Mouse (Mus musculus) adrenal gland, adult 2 months (tissue): ENCODE data around the gene Ccdc163. TPM values are rescaled to one million over a fixed set of nuclear protein-coding genes. Genes with fewer than 3 reads are reported as not detected.

ENCODE experiments used
- DNase-seq: peaks from one replicate; pipeline ENCODE4 v3.0.0; 2021
- polyA plus RNA-seq: library from polyadenylated mRNA; depleted of rRNA; stranded (reverse); fragments of >200 nt; gene quantifications from 2 replicates; pipeline ENCODE4 v1.2.3, GENCODE M21; 2012
- total RNA-seq, 2 experiments: library from RNA; stranded (reverse); gene quantifications; 2 replicates each; pipeline ENCODE4 v1.2.3; 2021

Gene Ccdc163
- total and polyA plus RNA-seq, 3 experiments = 19.0 to 20.8 (median 20.3) TPM

DNA sequence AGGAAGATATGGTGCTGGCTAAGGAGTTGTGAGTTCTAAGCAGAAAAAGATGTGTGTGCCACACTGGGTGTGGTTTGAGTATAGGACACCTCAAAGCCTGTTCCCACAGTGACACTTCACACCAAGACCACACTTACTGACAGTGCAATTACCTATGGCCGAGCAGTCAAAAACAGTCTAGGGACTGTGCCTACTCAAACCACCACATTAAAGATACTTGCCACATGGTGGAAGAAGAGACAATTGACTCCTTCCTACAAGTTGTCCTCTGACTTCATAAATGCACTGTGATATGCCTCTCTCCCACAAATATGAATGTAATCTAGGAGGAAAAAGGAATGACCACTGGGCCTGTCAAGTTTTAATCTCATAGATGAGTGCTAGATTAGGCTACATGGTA is 7.3 kb upstream of the Ccdc163 start:
- DNase-seq = no peak

DNA sequence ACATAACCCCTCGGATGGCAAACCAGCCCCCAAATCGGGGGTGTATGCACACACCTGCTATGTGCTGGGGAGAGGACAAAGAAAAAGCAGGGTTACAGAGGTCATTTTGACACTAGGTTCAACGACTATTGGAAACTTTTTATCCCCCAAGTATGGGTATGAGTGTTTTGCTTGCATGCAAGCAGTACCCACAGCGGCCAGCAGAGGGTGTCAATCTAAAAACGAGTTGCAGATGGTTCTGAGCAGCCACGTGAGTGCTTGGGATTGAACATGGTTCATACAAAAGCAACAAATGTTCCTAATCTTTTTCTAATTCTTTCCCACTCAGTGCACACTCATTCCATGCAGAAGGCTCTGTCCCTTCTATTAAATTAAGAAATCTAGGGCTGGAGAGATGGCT is 4.5 kb upstream of the Ccdc163 start:
- DNase-seq = peak; percentile 78

DNA sequence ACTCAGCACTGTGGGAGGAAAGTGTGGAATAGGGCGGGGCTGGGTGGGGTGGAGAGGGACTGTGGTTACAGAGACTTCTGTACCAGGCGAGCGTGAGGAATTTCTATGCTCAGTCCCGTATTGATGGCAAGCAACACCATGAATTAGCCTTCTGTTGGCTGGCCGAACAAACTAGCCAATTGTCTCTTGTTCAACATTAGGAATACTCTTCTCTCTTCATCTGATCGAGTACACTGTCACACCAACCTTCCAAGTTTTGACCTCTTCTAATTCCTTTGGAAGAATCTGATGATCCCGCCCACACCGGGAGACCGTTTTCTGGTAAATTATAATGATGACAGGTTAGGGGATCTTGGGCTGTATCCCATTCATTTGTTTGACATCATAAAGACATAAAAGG is 643 bp upstream of the Ccdc163 start:
- DNase-seq = no peak

DNA sequence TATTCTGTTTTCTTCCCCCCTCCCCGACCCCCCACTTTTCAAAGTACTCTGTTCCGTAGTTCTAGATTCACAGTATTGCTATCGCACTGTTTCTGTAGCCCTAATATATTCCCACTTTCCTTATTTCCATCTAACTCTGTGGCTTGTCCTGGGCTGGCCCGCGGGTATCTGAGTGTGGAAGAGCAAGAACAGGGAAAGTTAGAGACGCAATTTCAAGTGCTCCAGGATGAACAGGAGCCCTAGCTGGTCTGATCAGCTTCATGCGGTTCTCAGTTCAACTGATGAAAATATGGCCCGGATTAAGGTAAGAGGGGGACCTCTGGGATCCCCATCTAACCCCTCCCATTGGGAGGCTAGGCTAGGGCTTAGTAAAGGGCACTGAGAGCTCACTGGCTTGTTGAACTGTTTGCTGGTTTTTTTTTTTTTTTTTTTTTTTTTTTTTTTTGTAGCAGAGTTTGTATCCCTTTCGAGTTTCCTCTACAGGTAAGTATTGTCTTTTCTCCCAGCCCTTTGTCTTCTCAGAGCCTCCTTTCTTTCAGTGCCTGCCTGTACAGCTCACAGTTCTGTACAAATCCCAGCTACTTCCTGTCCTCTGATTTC is 582 bp downstream of the Ccdc163 start:
- no peak for DNase-seq

DNA sequence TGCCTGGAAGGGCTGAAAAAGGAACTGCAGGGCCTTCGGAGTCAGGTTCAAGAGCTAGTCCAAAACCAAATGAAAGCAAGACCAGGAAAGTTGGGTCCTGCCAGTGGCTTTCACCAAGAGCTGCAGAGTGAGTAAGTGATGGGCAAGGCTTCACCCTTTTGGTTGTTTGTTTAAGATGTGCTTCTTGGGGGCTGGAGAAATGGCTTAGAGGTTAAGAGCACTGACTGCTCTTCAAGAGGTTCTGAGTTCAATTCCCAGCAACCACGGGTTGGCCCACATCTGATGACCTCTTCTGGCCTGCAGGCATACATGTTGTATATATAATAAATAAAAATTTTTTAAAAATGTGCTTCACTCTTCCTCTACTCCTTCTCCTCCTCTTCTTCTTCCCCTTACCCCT is 1.8 kb downstream of the Ccdc163 start:
- no peak for DNase-seq

DNA sequence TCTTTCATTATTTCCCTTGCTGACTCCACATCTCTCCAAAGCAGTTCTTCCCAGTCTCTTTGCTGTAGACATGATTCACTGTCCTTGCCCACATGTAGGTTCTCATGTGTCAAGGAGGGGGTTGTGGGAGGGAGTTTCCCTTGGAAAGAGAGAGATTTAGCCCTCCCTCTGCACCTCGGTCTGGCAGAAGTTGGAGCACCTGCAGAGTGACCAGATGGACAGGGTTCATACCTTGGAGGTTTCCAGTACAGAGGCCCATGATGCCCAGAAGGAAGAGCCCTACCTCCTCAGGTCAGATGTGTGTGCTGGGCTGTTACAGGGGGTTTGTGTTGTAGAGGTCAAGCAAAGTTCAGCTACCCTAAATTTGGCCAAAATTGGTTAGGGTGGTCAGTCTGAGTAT is 4.2 kb downstream of the Ccdc163 start:
- no peak for DNase-seq

DNA sequence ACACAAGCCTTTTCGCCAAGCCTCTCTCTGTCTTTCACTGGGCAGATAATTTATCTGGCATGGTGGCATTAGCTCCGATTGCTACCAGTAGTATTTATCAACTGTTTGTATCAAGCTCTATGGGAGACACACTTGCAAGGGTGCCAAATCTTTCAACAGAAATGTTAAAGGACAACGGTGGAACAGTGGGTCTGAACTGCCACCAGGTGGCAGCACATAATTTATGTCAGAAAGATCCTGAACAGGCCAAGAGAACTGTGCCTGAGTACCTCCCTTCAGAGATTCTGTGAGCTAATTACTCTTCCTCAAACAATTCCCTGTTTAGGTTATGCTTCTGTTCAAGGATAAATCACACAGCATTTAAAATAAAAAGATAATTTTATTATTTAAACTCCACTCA is 11.1 kb downstream of the Ccdc163 start:
- DNase-seq = peak; percentile 68

DNA sequence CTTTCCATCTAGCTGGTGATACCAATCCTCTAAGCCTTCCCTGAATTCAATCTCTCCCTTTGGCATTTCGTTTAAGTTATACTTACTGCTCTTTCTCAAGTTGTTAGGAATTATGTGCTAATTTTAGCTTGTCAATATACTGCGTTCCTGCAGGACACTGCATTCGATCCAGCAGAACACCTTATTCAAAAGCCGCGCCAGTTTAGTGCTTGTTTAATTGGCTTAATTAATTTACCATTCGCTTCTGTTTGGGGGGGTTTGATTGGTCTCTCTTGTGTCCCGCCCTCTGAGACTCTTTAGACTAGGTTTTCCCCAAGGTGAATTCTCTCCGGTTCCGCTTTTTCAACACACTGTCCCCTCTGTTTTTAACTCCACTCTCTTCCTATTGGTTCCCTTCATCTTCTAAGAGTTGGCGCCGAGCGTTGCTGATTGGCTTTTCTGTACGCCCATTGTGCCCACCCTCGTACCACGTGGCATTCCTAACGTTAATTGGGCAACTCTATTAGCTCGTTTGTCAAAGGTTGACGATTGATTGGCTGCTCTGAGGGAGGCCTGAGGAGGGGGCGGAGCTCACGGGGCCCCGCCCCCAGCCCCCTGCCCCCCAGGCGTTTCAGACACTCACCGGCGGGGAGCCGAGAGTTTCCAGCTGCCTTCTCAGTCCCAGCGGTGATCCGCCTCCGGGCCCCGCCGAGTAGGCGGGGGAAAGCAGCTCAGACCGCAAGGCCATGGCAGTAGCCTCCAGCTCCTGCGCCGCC is 12.2 kb downstream of the Ccdc163 start, which contains the start of gene Tesk2:
TSS of gene Tesk2 (plus strand) at position 606 of the 755 bp plus-strand sequence.
- peak; percentile 95 for DNase-seq

DNA sequence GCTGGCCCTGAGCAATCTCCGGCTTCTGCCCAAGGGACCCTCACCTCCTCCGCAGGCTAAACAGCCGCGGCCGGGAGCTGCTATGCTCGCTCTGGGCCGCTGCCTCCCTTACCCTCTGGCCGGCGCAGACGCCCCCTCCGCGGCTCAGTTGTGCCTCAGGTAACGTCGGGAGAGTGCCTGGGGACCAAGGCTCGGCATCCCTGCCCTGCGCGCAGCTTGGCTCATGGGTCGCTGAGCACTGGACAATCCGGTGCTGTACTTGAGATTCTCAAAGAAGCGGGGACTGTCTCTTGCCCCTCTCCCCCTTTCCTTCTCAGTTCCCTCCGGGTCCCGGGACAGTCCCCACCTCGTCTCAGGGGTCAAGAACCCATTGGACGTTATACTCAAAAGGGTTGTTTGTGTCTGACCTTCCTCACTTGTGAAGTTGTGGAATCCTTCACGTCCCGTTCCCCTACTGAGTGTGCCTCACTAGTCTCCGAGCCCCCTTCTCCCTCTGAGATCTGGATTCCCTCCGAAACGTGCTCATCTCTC is 12.9 kb downstream of the Ccdc163 start:
- DNase-seq = no peak

DNA sequence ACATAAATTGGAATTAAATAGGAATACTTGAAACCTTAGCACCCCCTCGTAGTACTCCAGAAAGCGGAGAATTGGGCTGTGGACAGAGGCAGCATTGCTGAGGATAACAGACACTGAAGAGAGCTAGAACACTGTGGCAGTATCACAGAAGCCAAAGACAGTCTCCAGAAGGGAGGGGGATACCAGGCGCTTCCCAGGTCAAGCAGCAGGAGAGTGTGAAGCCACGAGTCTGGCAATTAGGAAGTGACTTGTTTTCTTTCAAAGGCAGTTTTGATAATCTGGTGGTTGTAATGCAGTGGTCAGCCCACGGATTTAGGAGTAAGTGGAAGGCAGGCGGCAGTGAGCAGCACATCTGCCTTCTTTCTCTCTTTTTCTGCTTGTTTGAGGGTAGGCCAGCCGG is 13.9 kb downstream of the Ccdc163 start:
- no peak for DNase-seq

DNA sequence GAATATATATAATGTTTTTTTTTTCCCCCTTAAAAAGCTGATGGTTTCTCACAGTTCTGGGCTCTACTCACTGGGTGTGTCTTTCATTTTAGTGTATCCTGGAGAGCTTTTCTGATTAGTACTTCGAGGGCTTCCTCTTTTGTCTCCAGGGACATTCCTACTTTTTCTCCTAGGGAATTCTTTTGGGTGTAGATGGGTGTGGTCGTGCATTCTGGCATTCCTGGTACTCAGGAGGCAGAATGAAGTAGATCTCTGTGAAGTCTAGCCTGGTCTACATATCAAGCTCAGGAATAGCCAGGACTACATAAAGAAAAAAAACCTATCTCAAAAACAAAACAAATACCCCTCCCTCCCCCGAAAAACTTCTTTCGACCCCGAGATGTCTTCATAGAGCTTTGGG is 17.1 kb downstream of the Ccdc163 start:
- no peak for DNase-seq

DNA sequence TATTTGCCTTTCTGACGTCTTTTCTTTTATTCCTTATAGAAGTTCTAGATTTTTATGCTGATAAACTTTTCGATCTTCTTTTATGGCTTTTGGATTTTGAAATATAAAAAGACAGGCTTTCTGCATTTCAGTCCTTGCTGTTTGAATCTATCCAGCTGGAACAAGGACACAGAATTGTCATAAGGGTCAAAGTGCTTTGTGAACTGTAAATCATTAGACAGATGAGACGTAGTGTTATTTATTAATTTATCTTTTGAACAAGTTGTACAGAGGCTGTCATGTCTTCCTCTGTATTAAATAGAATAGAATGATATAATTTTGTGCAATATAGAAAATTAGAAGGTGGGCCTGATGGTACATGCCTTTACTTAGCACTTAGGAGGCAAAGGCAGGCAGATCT is 19.1 kb downstream of the Ccdc163 start:
- no peak for DNase-seq

DNA sequence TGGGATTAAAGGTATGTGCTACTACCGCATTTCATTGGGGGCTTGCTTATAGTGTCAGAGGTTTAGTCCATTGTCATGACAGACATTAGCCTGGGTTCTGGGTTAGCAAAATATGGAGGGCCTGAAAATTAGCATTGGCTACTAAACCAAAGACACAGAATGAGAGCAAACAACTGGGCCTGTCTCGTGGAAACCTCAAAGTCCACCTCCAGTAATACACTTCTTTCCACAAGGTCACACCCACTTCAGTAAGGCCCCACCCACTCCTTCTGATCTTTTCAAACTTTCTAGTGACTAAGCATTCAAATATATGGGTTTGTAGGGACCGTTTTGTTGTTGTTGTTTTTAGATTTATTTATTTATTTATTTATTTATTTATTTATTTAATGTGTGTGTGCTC is 21.2 kb downstream of the Ccdc163 start:
- no peak for DNase-seq

DNA sequence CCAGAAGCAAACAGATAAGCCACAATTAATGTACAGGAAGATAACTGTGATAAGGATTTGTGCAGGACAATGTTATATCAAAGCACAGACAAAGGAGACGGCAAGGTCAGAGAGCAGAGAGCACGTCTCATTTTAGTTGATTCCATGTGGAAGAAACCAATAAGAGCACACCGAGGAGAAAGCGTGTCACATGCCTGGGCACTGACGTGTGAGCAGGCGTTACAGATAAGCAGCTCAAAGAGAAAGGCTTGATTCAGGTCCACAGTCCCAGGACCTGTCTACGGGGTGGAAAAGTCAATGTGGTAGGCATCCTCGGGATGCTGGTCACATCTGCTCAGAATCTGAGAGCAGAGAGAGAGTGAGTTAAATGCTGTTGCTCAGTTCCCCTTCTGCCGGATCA is 22.8 kb downstream of the Ccdc163 start:
- DNase-seq = no peak

DNA sequence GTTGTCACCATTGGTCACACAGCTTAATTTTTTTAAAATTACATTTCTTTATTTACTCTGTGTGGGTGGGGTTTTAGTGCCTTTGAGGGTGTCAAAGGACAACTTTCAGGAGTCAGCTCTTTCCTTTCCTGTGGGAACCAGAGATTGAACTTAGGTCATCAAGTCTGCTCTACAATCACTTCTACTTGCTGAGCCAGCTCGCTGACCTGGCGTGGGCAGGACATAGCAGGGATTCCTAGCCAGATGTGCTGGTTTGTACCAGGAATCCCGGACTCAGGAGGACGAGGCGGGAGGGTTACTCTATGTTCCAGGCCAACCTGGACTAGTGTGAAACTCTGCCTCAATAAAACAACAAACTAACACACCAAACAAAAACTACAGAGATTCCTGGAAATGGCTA is 24.0 kb downstream of the Ccdc163 start:
- DNase-seq = no peak

DNA sequence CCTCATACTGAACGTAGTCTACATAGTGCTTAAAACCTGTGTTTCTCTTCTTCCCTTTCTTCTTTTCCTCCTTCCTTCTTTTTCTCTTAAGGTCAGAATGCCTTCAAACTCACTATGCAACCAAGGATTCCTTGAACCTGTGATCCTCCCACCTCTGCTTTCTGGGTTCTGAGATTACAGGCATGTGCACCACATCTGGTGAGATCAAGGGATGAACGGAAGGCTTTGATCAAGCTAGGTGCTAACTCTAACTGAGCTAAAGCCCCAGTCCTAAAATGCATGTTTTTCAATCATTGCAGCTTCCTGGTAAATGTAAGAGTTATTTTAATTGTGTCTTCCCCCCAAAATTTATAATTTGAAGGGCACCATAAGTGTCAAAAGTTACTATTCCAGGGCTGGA is 26.7 kb downstream of the Ccdc163 start:
- DNase-seq = no peak

DNA sequence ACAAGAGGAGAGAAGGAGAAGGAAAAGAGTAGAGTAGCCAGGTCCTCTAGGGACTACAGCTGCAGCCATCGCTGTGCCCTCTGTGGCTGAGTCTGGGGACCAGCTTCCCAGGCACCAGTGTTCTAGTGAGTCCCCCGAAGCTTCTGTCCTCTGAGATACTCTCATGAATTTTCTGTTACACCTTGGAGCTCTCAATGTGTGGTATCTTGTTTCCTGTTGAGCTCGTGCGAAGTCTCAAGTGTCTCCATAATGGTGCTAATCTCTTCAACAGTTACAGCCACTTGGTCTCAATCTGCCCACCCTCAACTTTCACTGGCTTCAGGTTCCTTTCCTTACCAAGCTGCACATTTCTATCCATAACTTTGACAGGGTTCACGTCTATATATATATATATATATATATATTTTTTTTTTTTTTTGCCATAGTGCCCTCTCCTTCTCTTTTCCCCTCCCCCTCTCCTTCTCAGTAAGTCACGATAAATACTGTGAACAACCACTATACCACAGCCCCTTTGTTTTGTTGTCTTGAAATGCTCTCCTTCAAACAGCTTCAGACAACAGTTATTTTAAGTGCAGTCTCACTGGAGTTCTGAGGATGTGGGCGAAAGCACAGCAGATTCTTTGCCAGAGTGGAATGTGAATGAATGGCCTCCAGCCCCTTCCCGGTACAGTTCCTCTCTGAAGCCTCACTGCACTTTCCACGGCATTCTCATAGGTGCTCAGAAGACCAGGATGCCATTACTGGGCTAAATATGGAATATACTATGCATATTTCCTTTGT is 30.9 kb downstream of the Ccdc163 start:
- DNase-seq = no peak

DNA sequence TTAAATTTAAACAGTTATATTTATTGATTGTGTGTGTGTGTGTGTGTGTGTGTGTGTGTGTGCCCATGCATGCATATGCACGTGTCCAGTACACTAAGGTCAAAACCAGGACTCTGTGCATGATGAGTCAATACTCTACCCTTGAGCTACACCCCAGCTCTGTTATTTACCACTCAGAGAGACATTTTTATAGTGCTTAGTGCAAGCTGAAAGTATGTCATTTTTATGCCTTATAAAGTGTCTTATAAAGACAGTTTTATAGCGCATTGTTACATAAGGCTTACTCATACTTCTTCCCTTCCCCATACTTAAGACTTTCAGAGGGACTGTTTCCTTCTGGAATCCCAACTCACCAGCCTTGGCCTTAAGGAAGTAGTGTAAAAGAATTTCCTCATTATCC is 41.4 kb downstream of the Ccdc163 start:
- peak; percentile 30 for DNase-seq

DNA sequence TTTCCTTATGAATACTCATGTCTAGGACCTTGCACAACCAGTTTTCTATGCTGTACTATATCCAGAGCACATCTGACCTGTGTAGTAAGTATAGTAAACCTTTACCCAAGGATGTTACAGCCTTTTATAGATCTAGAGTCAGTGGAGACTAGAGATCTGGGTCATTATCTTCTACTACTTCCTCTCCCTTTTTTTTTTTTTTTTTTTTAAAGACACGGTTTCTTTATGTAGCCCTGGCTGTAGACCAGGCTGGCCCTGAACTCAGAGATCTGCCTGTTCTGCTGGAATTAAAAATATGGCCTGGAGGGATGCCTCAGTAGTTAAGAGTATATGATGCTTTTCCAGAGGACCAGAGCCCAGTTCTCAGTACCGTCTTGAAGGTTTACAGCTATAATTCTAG is 53.6 kb downstream of the Ccdc163 start:
- no peak for DNase-seq

DNA sequence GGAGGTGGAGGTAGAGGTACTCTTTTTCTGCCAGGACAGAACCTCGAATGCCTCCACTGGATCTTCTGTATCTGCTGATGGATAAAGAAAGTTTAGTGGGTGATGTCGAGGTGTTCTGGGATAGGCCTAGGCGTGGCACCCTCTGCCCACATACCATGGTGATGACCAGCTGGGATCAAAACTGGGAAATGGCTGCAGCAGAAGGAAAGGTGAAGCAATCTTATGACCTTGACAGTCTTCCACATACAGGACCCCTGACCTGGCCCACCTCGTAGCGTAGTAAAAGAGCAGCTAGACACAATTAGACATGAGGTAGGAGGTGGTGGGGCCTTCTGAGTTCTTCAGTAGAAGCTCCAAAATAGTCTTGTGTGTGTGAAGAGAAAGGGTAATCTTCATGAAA is 55.7 kb downstream of the Ccdc163 start:
- no peak for DNase-seq

DNA sequence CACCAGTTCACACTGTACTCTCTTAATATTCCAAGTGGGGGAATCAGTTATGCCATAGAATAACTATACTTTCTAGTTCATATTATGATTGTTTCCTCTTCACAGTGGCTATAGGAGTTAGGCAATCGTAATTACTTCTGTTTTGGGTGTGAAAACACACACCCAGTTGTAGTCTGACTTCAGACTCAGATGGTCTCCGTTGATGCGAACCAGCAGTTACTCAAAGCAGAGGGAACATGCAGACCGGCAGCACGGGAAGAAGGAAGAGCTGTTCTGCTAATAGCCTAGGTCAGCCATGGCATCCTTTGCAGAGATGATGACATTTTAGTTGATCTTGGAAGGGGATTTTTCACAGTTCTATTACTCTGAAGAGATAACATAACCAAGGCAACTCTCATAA is 60.2 kb downstream of the Ccdc163 start:
- DNase-seq = no peak

DNA sequence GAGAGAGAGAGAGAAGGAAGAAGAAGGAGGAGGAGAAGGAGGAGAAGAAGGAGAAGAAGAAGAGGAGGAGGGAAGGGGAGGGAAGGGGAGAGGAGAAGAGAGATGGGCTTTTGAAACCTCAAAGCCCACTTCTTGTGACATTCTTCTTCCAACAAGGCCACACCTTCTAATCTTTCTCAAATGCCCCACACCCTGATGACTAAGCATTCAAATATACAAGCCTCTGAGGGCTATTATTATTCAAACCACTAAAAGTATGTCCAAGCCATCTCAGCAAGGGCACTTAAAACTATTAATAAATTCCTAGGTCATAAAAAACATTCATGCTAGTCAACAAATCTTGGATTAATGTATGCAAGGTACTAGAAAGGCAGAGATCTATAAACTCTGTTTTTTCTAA is 60.8 kb downstream of the Ccdc163 start:
- no peak for DNase-seq

DNA sequence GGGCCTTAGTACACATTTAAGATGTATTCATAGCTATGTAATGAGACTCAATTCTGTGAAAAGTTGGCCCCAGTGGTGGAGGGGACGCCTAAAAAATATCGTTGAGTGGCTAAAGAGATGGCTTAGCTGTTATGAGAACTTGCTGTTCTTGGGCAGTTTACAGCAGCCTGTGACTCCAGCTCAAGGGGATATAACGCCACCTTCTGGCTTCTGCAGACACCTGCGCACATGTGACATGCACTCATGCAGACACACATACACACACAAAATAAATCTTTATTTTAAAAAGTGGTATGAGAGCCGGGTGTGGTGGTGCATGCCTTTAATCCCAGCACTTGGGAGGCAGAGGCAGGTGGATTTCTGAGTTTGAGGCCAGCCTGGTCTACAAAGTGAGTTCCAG is 68.1 kb downstream of the Ccdc163 start:
- no peak for DNase-seq
